Mouse (Mus musculus) midbrain, postnatal 0 days (tissue): Measurements from ENCODE around the gene Slc1a1. TPM values are rescaled to one million over a fixed set of nuclear protein-coding genes. Genes with fewer than 3 reads are reported as not detected.

Experiments
- ATAC-seq: fragments of 200-750 bp; cut with Nextera tagmentation; 2 replicates; pipeline ENCODE4 v1.8.0; 2017; ENCODE audit warnings: moderate number of reproducible peaks, mild to moderate bottlenecking, moderate TSS enrichment, moderate library complexity; ENCODE audit not compliant: low FRiP score
- DNase-seq: peaks from one replicate; pipeline ENCODE4 v3.0.0-alpha.2; 2015; ENCODE audit warnings: low spot score
- H3K27ac ChIP-seq: fragments of 300-500 bp; sonication (generic); 2 replicates; pipeline ENCODE4 v1.5.1; 2014; ENCODE audit warnings: low read depth, mild to moderate bottlenecking, low read length, mixed read lengths
- H3K27me3 ChIP-seq: fragments of 300-500 bp; sonication (generic); 2 replicates; pipeline ENCODE4 v1.6.1; 2014; ENCODE audit warnings: low read length, control low read depth, mixed read lengths; ENCODE audit not compliant: insufficient read depth
- H3K36me3 ChIP-seq: fragments of 300-500 bp; sonication (generic); 2 replicates; pipeline ENCODE4 v1.6.1; 2014; ENCODE audit warnings: low read length, control low read depth, mixed read lengths; ENCODE audit not compliant: insufficient read depth
- H3K4me1 ChIP-seq: fragments of 300-500 bp; sonication (generic); 2 replicates; pipeline ENCODE4 v1.6.1; 2014; ENCODE audit warnings: mild to moderate bottlenecking, control low read depth, antibody characterized with exemption, low read length, mixed read lengths; ENCODE audit not compliant: insufficient read depth
- H3K4me2 ChIP-seq: fragments of 300-500 bp; sonication (generic); 2 replicates; pipeline ENCODE4 v1.6.1; 2014; ENCODE audit warnings: low read depth, mild to moderate bottlenecking, low read length, mixed read lengths; ENCODE audit not compliant: poor library complexity, severe bottlenecking
- H3K4me3 ChIP-seq: fragments of 300-500 bp; sonication (generic); 2 replicates; pipeline ENCODE4 v1.5.1; 2014; ENCODE audit warnings: low read depth, mild to moderate bottlenecking, low read length, moderate library complexity
- H3K9ac ChIP-seq: fragments of 300-500 bp; sonication (generic); replicated peaks from 2 replicates; pipeline ENCODE4 v1.6.1; 2014; ENCODE audit warnings: mild to moderate bottlenecking, low read length, moderate library complexity, mixed read lengths; ENCODE audit not compliant: poor library complexity, severe bottlenecking
- H3K9me3 ChIP-seq: fragments of 300-500 bp; sonication (generic); 2 replicates; pipeline ENCODE4 v1.6.1; 2016; ENCODE audit warnings: low read length, control low read depth
- CTCF ChIP-seq: IDR thresholded peaks from 2 replicates; pipeline ENCODE4 v1.5.1; 2016; ENCODE audit warnings: antibody characterized with exemption, mild to moderate bottlenecking
- WGBS: fragments of 180-500 bp; shearing (Covaris S2); extraction: QIAGEN DNeasy Blood & Tissue Kit; methylation state at CpG from one replicate; pipeline ENCODE4 v1.1.7; 2014; 5-methylcytosine and 5-hydroxymethylcytosine counted together
- polyA plus RNA-seq: library from polyadenylated mRNA; unstranded; fragments of >200 nt; fragmentation: Nextera tagmentation; extraction: Ambion mirVana; gene quantifications from 2 replicates; pipeline ENCODE4 v1.2.1, GENCODE M21; 2015
- total RNA-seq: library from RNA; depleted of rRNA; stranded (reverse); fragments of >200 nt; gene quantifications from 2 replicates; pipeline ENCODE4 v1.2.3, GENCODE M21; 2014

Gene Slc1a1
- total and polyA plus RNA-seq, 2 experiments from 2014 or later, result 51.7 to 85.3 TPM

DNA sequence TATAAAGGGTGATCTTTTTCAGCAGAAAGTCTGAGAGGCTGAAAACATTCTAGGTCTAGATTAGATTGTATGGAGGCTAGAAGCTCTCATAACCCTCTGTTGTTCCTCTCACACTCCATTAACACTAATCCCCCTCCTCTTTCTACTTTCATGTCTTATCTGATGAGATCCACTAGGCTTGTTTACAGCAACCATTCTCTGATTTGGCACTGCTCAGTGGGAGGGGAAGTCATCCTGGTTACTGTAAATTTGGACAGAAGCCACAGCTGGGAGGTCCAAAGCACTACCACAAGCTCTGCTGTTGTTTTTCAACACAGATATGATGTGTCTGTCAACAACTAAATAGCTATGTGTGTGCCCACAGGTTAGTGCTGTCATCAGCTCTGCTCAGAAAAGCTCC lies 3.5 kb upstream of the Slc1a1 start:
- Histone ChIP-seq H3K27ac (no peak overlapping the region), H3K4me1 (peaks cover 3% of the 10 kb centered on the region; the same call in 1 of the 2 replicates), H3K9me3 (no peaks in the 10 kb centered on the region), H3K27me3 (no peaks in the 10 kb centered on the region), H3K4me2 (no peak overlapping the region), H3K4me3 (no peak overlapping the region), H3K9ac (no peak overlapping the region), H3K36me3 (no peaks in the 10 kb centered on the region)
- no peak for TF ChIP-seq CTCF
- ATAC-seq (no peak), DNase-seq (no peak)

DNA sequence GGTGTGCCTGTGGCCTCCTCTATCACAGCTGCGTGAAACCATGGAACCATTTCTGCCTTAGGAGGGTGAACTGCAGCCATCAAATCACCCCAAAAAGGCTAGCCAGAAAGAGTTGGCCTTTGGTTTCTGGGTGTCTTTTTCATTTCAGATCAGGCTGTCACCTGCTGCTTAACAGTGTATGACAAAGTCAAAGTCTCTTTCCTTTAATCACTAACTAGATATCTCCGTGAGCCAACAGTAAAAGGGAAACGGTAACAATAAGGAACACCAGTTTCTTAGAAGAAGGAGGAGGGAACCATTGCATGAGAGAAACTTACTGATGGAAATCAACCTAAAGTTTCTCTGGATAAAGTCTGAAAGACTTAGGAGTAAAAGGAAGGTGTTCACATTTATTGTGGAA lies 2.2 kb upstream of the Slc1a1 start:
- no peaks in the 10 kb centered on the region for H3K9me3 ChIP-seq
- no peak overlapping the region for H3K4me3 ChIP-seq
- no peak overlapping the region for H3K4me2 ChIP-seq
- H3K4me1 ChIP-seq, result peaks cover 3% of the 10 kb centered on the region; the same call in 1 of the 2 replicates
- ATAC-seq, result no peak
- no peaks in the 10 kb centered on the region for H3K36me3 ChIP-seq
- DNase-seq, result no peak
- no peak overlapping the region for H3K27ac ChIP-seq
- H3K9ac ChIP-seq, result no peak overlapping the region
- no peaks in the 10 kb centered on the region for H3K27me3 ChIP-seq
- WGBS, result 95% methylated on average over 3 of the region's 3 CpGs
- TF ChIP-seq CTCF, result no peak

DNA sequence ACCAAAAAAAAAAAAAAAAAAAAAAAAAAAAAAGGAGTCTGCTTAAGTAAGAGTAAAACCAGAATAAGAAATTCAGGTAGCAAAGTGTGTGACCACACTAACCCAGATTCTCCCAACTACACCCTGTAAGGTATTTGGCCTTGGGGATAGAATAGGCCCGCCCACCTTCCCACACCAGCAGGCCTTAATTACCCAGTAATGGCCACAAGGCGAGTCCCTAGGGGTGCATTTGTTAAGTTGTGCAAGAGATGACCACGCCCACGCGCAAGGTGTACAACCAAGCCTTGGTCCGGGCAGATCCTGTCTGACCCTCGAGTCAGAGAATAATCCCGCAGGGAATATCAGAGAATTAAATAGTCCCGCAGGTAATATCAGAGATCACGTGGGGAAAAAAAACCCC lies 461 bp upstream of the Slc1a1 start:
- Histone ChIP-seq H3K27me3 (no peaks in the 10 kb centered on the region), H3K36me3 (no peaks in the 10 kb centered on the region), H3K27ac (peak overlapping the region; percentile 79), H3K9ac (peak overlapping the region; percentile 78), H3K4me1 (no peaks in the 10 kb centered on the region; the same call in 1 of the 2 replicates), H3K4me2 (peak overlapping the region; percentile 76), H3K9me3 (no peaks in the 10 kb centered on the region), H3K4me3 (peak overlapping the region; percentile 64)
- ATAC-seq (peak; percentile 45), DNase-seq (peak; percentile 50)
- WGBS, result 5% methylated on average over 10 of the region's 10 CpGs
- TF ChIP-seq CTCF, result 0 out of 2 replicates have a peak, but pooled peaks have one; percentile 11

DNA sequence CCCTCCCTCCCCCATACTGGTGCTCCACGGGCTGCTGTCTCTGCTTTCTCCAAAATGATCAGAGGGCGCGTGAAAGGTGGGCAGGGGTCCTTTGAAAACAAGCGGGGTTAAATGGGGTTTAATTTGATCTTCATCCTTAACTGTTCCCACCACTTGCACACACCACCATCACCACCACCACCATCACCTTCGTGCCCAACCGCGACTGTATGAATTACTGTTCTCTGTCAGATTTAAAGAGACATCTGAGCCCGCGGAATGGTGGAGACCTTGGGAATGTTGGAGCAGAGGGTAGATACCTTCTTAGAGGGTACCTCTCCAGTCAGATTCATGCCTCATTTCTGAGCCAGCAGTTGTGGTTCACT lies 633 bp downstream of the Slc1a1 start:
- ATAC-seq (peak; percentile 9; the same call in 1 of the 2 replicates), DNase-seq (no peak)
- no peak for TF ChIP-seq CTCF
- Histone ChIP-seq H3K9me3 (no peaks in the 10 kb centered on the region), H3K27me3 (no peaks in the 10 kb centered on the region), H3K4me2 (peak overlapping the region; percentile 76), H3K4me3 (peak overlapping the region; percentile 64), H3K9ac (peak overlapping the region; percentile 78), H3K36me3 (no peaks in the 10 kb centered on the region), H3K27ac (peak overlapping the region; percentile 79), H3K4me1 (no peaks in the 10 kb centered on the region; the same call in 1 of the 2 replicates)
- 7% methylated on average over 9 of the region's 9 CpGs for WGBS

DNA sequence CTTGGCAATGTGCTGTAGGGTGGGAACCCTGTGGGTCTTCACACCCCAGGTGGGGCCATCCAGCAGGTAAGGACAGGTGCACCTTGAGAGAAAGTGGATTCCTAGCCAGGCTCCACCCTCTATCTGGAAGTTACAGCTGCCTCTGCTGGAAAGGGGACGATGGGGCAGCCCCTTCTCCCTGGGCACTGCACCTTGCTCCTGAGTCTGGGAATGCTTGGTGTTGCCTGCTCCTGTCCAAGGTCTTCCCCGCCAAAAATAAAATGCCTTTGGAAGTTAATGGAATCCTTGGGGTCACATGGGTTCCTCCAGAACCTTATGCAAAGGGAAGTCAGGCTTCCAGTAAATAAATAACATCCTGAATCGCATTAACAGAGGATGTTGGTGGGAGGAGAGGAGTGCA lies 1.3 kb downstream of the Slc1a1 start:
- 54% methylated on average over 3 of the region's 3 CpGs for WGBS
- no peaks in the 10 kb centered on the region for H3K27me3 ChIP-seq
- H3K4me2 ChIP-seq, result peak overlapping the region; percentile 76
- TF ChIP-seq CTCF, result no peak
- ATAC-seq (no peak), DNase-seq (no peak)
- no peaks in the 10 kb centered on the region; the same call in 1 of the 2 replicates for H3K4me1 ChIP-seq
- H3K27ac ChIP-seq, result no peak overlapping the region
- H3K36me3 ChIP-seq, result no peaks in the 10 kb centered on the region
- peak overlapping the region; percentile 78; the same call in 1 of the 2 replicates for H3K9ac ChIP-seq
- H3K9me3 ChIP-seq, result no peaks in the 10 kb centered on the region
- H3K4me3 ChIP-seq, result peak overlapping the region; percentile 64

DNA sequence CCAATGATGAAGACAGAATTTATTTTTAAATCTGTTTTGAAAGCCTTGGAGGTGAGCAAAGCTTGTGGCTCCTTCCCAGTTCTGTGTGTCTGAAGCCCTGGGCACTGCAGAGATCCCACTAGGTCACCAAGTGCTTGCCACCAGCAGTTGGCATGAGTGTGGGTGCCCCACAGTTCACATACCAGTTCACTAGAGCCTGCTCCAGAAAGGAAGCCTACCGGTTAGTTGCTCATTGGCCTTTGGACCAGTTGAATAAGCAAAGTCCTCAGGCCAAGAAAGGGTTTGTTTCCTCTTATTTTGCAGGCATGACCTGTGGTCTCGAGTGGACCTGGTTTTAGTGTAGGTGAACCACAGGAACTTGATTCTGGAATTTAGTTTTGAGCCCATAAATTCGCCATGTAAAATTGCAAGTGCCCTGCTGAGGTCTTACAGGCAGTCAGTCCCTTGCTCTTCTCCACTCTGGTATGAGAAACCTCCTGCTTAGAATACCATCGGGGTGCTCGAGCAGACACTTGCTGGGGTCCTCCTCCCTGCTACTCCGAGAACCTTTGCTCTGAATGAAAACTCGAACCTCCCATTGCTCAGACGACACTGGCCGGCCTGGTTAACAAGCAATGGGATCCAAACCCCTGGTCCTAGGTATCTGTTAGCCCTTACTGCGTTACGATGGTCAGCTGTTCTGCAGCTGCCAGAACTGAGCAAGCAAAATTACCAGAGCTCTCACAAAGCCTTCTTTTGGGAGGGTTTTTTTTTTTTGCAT lies 2.0 kb downstream of the Slc1a1 start:
- Histone ChIP-seq H3K9me3 (no peaks in the 10 kb centered on the region), H3K36me3 (no peaks in the 10 kb centered on the region), H3K27me3 (no peaks in the 10 kb centered on the region), H3K27ac (no peak overlapping the region), H3K4me2 (peak overlapping the region; percentile 76), H3K4me1 (no peaks in the 10 kb centered on the region; the same call in 1 of the 2 replicates), H3K4me3 (peak overlapping the region; percentile 64), H3K9ac (no peak overlapping the region)
- TF ChIP-seq CTCF, result no peak
- ATAC-seq (no peak), DNase-seq (no peak)
- 76% methylated on average over 11 of the region's 11 CpGs for WGBS
